Mouse (Mus musculus): ENCODE results near the gene Klhdc3.

DNA sequence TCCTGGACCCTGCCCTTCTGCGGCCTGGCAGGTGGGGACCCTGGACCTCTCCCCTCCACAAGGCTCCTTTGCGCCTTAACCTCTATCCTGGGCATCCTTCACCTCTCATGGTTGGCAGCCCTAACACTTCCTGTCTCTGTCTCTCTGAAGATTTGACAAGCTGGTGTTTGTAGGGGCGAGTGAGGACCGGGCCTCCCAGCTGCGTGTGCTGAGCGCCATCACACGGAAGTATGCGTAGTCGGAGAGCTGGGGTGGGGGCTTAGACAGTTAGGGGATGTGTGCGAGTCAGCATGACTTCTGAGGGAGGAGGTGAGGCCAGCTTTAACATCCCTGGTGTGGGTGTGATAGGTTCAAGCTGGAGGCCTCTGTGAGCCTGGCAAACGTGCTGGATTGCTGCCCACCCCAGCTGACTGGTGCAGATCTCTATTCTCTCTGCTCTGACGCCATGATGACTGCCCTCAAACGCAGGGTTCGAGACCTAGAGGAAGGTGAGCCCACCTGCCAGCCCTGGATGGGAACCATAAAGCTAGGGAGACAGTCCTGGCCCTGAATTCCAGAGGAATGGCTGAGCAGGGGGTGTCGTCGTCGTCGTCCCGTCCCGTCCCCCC lies 43.9 kb upstream of the Klhdc3 start:
- TF ChIP-seq CHD2 (IDR thresholded peaks at IDR 0.05; ENCODE audit: low read length) (no peak), POLR2A (IDR thresholded peaks at IDR 0.05; ENCODE audit: low read depth, low read length) (no peak), POLR2AphosphoS2 (IDR thresholded peaks at IDR 0.05; ENCODE audit: low read depth, low read length) (no peak), GABPA (IDR thresholded peaks at IDR 0.05; ENCODE audit: insufficient replicate concordance, low read depth, low read length) (no peak)

All from CH12.LX (cell line).